Mouse (Mus musculus) hindbrain, embryonic 13.5 days (tissue): ENCODE measurements at regions not wholly inside any gene's neighbourhood (a gene's known extent, or its start where the extent isn't known, plus 50 kb on each side); places are given as distances from the start of the nearest gene placed in this dataset.

Experiments used
- ATAC-seq: fragments of 200-750 bp; cut with Nextera tagmentation; 2 replicates; pipeline ENCODE4 v1.8.0; 2017; ENCODE audit warnings: moderate TSS enrichment; ENCODE audit not compliant: low FRiP score
- H3K27ac ChIP-seq: fragments of 300-500 bp; sonication (generic); 2 replicates; pipeline ENCODE4 v1.5.1; 2015; ENCODE audit warnings: inconsistent platforms, mild to moderate bottlenecking, moderate library complexity
- H3K27me3 ChIP-seq: fragments of 300-500 bp; sonication (generic); 2 replicates; pipeline ENCODE4 v1.6.1; 2015; ENCODE audit warnings: mild to moderate bottlenecking, inconsistent platforms
- H3K36me3 ChIP-seq: fragments of 300-500 bp; sonication (generic); 2 replicates; pipeline ENCODE4 v1.6.1; 2015; ENCODE audit warnings: mild to moderate bottlenecking, inconsistent platforms
- H3K4me1 ChIP-seq: fragments of 300-500 bp; sonication (generic); replicated peaks from 2 replicates; pipeline ENCODE4 v1.6.1; 2015; ENCODE audit warnings: inconsistent platforms
- H3K4me2 ChIP-seq: fragments of 300-500 bp; sonication (generic); 2 replicates; pipeline ENCODE4 v1.6.1; 2015; ENCODE audit warnings: inconsistent platforms, mild to moderate bottlenecking, moderate library complexity
- H3K4me3 ChIP-seq: fragments of 300-500 bp; sonication (generic); 2 replicates; pipeline ENCODE4 v1.5.1; 2015; ENCODE audit warnings: mild to moderate bottlenecking, inconsistent platforms
- H3K9ac ChIP-seq: fragments of 300-500 bp; sonication (generic); 2 replicates; pipeline ENCODE4 v1.6.1; 2015; ENCODE audit warnings: mild to moderate bottlenecking, inconsistent platforms
- H3K9me3 ChIP-seq: fragments of 300-500 bp; sonication (generic); 2 replicates; pipeline ENCODE4 v1.6.1; 2016; ENCODE audit warnings: inconsistent platforms
- WGBS: fragments of 180-500 bp; shearing (Covaris S2); methylation state at CpG from one replicate; pipeline ENCODE4 v1.1.7; 2015; 5-methylcytosine and 5-hydroxymethylcytosine counted together

- no peak for ATAC-seq
- peaks cover 7% of the 10 kb centered on the region; the same call in 1 of the 2 replicates for H3K27me3 ChIP-seq
- WGBS = 54% methylated on average over 4 of the region's 4 CpGs
Observed at GRCm38 (mm10) chr7:111969198-111969887, 54.0 kb upstream of the Usp47 start.

GRCm38 (mm10) chr7:111968261-111968660 is 55.0 kb upstream of the Usp47 start:
- no peak for ATAC-seq
- Histone ChIP-seq H3K4me2 (no peak overlapping the region), H3K27me3 (peaks cover 7% of the 10 kb centered on the region; the same call in 1 of the 2 replicates), H3K9me3 (no peaks in the 10 kb centered on the region), H3K4me3 (no peak overlapping the region), H3K9ac (no peak overlapping the region), H3K27ac (no peak overlapping the region), H3K36me3 (no peaks in the 10 kb centered on the region), H3K4me1 (no peaks in the 10 kb centered on the region)
- WGBS = 46% methylated on average over 5 of the region's 5 CpGs

More at GRCm38 (mm10) chr7:111969198-111969887, 54.0 kb upstream of the Usp47 start:
- Histone ChIP-seq H3K4me3 (no peak overlapping the region), H3K4me1 (no peaks in the 10 kb centered on the region), H3K27ac (no peak overlapping the region), H3K9ac (no peak overlapping the region), H3K9me3 (no peaks in the 10 kb centered on the region), H3K36me3 (no peaks in the 10 kb centered on the region), H3K4me2 (no peak overlapping the region)

GRCm38 (mm10) chr7:111966716-111967115 is 56.6 kb upstream of the Usp47 start:
- WGBS = 85% methylated on average over 3 of the region's 3 CpGs
- no peak overlapping the region for H3K4me2 ChIP-seq
- H3K9me3 ChIP-seq = no peaks in the 10 kb centered on the region
- H3K9ac ChIP-seq = no peak overlapping the region
- no peaks in the 10 kb centered on the region for H3K36me3 ChIP-seq
- no peak for ATAC-seq
- no peak overlapping the region for H3K4me3 ChIP-seq
- peaks cover 7% of the 10 kb centered on the region; the same call in 1 of the 2 replicates for H3K27me3 ChIP-seq
- no peaks in the 10 kb centered on the region; the same call in 1 of the 2 replicates for H3K4me1 ChIP-seq
- no peak overlapping the region for H3K27ac ChIP-seq

GRCm38 (mm10) chr7:111963969-111964368 is 59.3 kb upstream of the Usp47 start:
- Histone ChIP-seq H3K4me3 (no peak overlapping the region), H3K4me2 (no peak overlapping the region), H3K36me3 (no peaks in the 10 kb centered on the region), H3K9ac (no peak overlapping the region), H3K27ac (no peak overlapping the region), H3K27me3 (peaks cover 7% of the 10 kb centered on the region; the same call in 1 of the 2 replicates), H3K4me1 (no peaks in the 10 kb centered on the region; the same call in 1 of the 2 replicates), H3K9me3 (no peaks in the 10 kb centered on the region)
- WGBS = 96% methylated on average over 1 of the region's 1 CpGs
- ATAC-seq = no peak

GRCm38 (mm10) chr7:111959977-111960376 is 63.3 kb upstream of the Usp47 start:
- Histone ChIP-seq H3K27me3 (no peaks in the 10 kb centered on the region), H3K9me3 (no peaks in the 10 kb centered on the region), H3K36me3 (no peaks in the 10 kb centered on the region), H3K9ac (no peak overlapping the region), H3K4me2 (no peak overlapping the region), H3K4me3 (no peak overlapping the region), H3K4me1 (no peaks in the 10 kb centered on the region; the same call in 1 of the 2 replicates), H3K27ac (no peak overlapping the region)
- ATAC-seq = no peak
- 87% methylated on average over 3 of the region's 3 CpGs for WGBS

- no peaks in the 10 kb centered on the region for H3K36me3 ChIP-seq
- H3K9me3 ChIP-seq = no peaks in the 10 kb centered on the region
- no peaks in the 10 kb centered on the region for H3K27me3 ChIP-seq
- no peak overlapping the region for H3K4me3 ChIP-seq
- no peak overlapping the region for H3K27ac ChIP-seq
- no peak overlapping the region for H3K4me2 ChIP-seq
- ATAC-seq = no peak
- no peak overlapping the region for H3K9ac ChIP-seq
- H3K4me1 ChIP-seq = no peaks in the 10 kb centered on the region
- 74% methylated on average over 2 of the region's 2 CpGs for WGBS
Observed at GRCm38 (mm10) chr7:111956671-111957070, 66.6 kb upstream of the Usp47 start.

- Histone ChIP-seq H3K4me3 (no peak overlapping the region), H3K27me3 (0 out of 2 replicates have a peak, but pooled peaks cover 4% of the 10 kb centered on the region), H3K36me3 (no peaks in the 10 kb centered on the region), H3K4me1 (no peaks in the 10 kb centered on the region), H3K4me2 (no peak overlapping the region), H3K9ac (no peak overlapping the region), H3K27ac (no peak overlapping the region), H3K9me3 (no peaks in the 10 kb centered on the region)
- ATAC-seq = no peak
- WGBS = 84% methylated on average over 4 of the region's 4 CpGs
Observed at GRCm38 (mm10) chr7:111939631-111940030, 83.7 kb upstream of the Usp47 start.

- 0 out of 2 replicates have a peak, but pooled peaks cover 4% of the 10 kb centered on the region for H3K27me3 ChIP-seq
- H3K36me3 ChIP-seq = no peaks in the 10 kb centered on the region
- WGBS = 88% methylated on average over 3 of the region's 3 CpGs
- no peaks in the 10 kb centered on the region for H3K9me3 ChIP-seq
- H3K9ac ChIP-seq = no peak overlapping the region
- no peak for ATAC-seq
- H3K4me1 ChIP-seq = no peaks in the 10 kb centered on the region
- H3K4me2 ChIP-seq = no peak overlapping the region
- H3K27ac ChIP-seq = no peak overlapping the region
- H3K4me3 ChIP-seq = no peak overlapping the region
Observed at GRCm38 (mm10) chr7:111937547-111937946, 85.8 kb upstream of the Usp47 start.

- Histone ChIP-seq H3K4me2 (no peak overlapping the region), H3K9me3 (no peaks in the 10 kb centered on the region), H3K27me3 (0 out of 2 replicates have a peak, but pooled peaks cover 4% of the 10 kb centered on the region), H3K36me3 (no peaks in the 10 kb centered on the region), H3K4me1 (no peaks in the 10 kb centered on the region), H3K4me3 (no peak overlapping the region), H3K27ac (no peak overlapping the region), H3K9ac (no peak overlapping the region)
- WGBS = 79% methylated on average over 2 of the region's 2 CpGs
- ATAC-seq = no peak
Observed at GRCm38 (mm10) chr7:111937102-111937501, 86.2 kb upstream of the Usp47 start.

- ATAC-seq = no peak
- WGBS = 84% methylated on average over 2 of the region's 2 CpGs
- no peak overlapping the region for H3K9ac ChIP-seq
Observed at GRCm38 (mm10) chr7:111932725-111933124, 90.6 kb upstream of the Usp47 start.

GRCm38 (mm10) chr7:111919961-111920360 is 103.3 kb upstream of the Usp47 start:
- Histone ChIP-seq H3K27ac (no peak overlapping the region), H3K36me3 (no peaks in the 10 kb centered on the region), H3K4me3 (no peak overlapping the region), H3K4me2 (no peak overlapping the region), H3K9ac (no peak overlapping the region), H3K9me3 (no peaks in the 10 kb centered on the region), H3K4me1 (no peaks in the 10 kb centered on the region), H3K27me3 (no peaks in the 10 kb centered on the region)
- 93% methylated on average over 1 of the region's 1 CpGs for WGBS
- no peak for ATAC-seq

More at GRCm38 (mm10) chr7:111932725-111933124, 90.6 kb upstream of the Usp47 start:
- no peak overlapping the region for H3K27ac ChIP-seq
- H3K27me3 ChIP-seq = no peaks in the 10 kb centered on the region
- H3K4me3 ChIP-seq = no peak overlapping the region
- H3K4me1 ChIP-seq = no peaks in the 10 kb centered on the region
- no peaks in the 10 kb centered on the region for H3K36me3 ChIP-seq
- no peaks in the 10 kb centered on the region for H3K9me3 ChIP-seq
- H3K4me2 ChIP-seq = no peak overlapping the region

- H3K27ac ChIP-seq = no peak overlapping the region
- H3K9ac ChIP-seq = no peak overlapping the region
- 86% methylated on average over 7 of the region's 7 CpGs for WGBS
- H3K9me3 ChIP-seq = 0 out of 2 replicates have a peak, but pooled peaks cover 12% of the 10 kb centered on the region
- H3K36me3 ChIP-seq = no peaks in the 10 kb centered on the region
- no peaks in the 10 kb centered on the region for H3K4me1 ChIP-seq
- no peak overlapping the region for H3K4me2 ChIP-seq
- H3K4me3 ChIP-seq = no peak overlapping the region
- ATAC-seq = no peak
- H3K27me3 ChIP-seq = no peaks in the 10 kb centered on the region
Observed at GRCm38 (mm10) chr7:111903741-111904231, 119.5 kb upstream of the Usp47 start.

- Histone ChIP-seq H3K27ac (no peak overlapping the region), H3K4me2 (no peak overlapping the region), H3K9me3 (0 out of 2 replicates have a peak, but pooled peaks cover 12% of the 10 kb centered on the region), H3K27me3 (peaks cover 4% of the 10 kb centered on the region; the same call in 1 of the 2 replicates), H3K4me3 (no peak overlapping the region), H3K4me1 (peaks cover 10% of the 10 kb centered on the region), H3K9ac (no peak overlapping the region), H3K36me3 (no peaks in the 10 kb centered on the region)
- WGBS = 94% methylated on average over 1 of the region's 1 CpGs
- no peak for ATAC-seq
Observed at GRCm38 (mm10) chr7:111897016-111897415, 117.2 kb upstream of the Galnt18 start.
